Mouse (Mus musculus) skeletal muscle tissue, adult 2 months (tissue): ENCODE results near the gene Dock8.
"Not testable (repeated sequence)": the region's sequence is repeated elsewhere in the genome, so short reads cannot be mapped to it uniquely, and the experiment has no call there.

Experiments used
- DNase-seq: peaks from one replicate; pipeline ENCODE4 v3.0.0-alpha.2; 2012; ENCODE audit warnings: low read depth, low spot score

The Dock8 gene

DNA sequence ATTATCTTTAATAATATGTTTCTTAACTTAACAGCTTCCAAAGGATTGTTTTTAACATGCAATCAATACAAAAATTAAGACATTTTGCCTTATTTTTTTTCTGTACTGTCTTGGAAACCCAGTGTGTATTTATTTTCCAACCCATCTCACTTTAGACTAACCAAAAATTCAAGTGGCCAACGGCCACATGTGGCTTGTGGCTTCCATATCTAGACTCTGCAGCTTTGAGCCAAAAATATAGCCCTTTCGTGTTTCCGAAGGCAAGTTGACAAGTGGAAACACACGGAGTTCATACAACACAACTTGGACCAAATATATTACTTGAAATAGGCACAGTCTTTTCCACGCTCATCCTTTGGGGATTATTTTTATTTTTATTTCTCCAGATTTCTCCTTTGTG lies 773 bp upstream of the Dock8 start:
- no peak for DNase-seq

DNA sequence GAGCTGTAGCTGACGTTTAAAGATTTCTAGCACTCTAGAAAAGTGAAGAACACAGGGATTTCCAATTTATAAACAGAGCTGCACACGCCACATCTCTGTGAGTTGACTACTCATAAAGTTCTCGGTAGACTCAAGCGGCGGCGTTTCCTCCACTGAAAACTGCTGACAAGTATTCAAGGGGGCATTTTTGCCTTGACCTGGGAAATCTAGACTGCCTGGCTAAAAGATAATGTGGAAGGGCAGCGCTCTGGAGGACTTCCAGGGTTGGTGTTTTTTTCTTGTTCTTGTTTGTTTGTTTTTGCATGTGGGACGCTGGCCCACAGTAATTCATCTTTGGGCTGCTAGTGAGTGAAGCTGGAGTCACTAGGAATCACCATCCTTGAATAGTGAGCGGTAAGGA lies 819 bp downstream of the Dock8 start:
- no peak for DNase-seq

DNA sequence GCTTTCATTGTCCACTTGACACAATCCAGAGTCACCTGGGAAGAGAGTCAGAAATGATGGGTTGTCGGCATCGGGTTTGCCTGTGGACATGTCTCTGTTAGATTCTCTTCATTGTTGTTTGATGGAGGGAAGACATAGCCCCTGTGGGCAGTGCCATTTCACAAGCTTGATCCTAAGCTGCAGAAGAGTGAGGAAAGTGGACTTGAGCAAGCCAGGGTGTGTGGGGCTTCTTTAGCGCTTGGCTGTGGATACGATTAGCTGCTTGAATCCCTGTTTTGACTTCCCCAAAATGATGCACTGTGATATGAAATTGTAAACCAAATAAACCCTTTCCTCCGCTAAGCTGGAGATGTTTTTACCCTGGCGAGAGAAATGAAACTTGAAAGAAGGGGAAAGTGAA lies 2.7 kb downstream of the Dock8 start:
- DNase-seq, result no peak

DNA sequence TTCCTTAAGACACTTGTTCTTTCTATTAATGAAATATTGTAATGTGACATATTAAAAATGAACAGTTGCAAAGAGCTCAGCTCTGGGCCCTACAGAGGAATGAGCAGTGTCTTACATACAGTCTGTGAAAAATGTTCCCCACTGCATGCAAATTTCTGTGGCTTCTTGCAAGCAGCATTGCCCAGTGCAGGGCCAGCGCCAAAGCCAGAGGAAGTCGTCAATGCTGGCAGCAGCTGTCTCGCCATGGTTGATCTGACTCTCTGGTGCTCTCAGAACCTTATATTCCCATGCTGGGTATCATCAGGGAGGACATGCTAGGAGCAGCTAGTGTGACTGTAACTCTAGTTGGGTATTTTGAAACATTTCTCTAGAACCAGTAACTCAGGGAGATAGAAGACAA lies 3.5 kb downstream of the Dock8 start:
- DNase-seq, result no peak

DNA sequence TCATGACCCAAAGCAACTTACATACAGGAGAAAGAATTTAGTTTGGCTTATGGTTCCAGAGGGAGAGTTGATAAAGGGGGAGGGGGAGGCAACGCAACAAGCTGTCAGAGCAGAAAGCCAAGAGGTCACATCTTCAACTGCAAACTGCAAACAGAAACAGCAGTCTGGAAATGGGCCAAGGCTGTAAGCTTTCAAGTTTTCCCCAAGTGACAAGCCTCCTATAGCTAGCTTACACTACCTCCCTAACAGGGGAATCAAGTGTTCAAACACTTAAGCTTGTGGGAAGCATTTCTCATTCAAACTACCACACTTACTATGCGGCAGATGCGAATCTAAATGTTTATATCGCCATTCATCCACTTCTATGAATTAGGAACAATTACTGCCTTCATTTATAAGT lies 4.5 kb downstream of the Dock8 start:
- no peak for DNase-seq

DNA sequence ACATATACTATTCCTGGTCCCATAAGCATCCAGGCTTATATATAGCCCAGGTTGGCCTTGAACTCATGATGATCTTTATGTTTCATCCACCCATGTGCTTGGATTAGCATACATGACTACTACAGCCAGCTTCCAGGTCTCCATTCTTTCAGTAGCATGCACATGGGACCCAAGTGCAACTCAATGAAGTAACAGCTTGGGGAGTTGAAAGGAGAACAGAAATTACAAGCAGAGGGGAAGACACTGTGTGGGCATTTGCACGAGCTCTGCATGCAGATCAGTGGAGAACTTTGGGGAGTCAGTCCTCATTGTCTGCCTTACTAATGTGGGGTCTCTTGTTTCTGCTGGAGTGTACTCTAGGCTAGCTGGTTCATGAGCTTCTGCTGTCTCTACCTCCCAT lies 7.4 kb downstream of the Dock8 start:
- no peak for DNase-seq

DNA sequence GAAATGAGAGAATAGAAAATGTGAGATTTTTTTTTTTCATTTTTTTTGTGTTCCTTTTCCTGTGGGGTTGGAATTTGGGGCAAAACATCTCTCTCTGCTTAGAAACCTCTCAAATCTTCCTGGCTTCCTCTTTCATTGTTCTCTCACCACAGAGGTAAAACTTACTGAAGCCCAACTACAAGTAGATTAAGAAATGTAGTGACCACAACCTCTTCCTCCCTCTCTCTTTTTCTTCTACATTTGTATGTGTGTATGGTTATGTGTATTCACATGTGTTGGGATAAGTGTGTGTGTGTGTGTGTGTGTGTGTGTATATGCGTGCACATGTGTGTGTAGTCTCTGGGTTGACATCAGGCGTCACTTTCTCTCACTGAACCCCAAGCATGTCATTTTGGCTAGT lies 9.2 kb downstream of the Dock8 start:
- no peak for DNase-seq

DNA sequence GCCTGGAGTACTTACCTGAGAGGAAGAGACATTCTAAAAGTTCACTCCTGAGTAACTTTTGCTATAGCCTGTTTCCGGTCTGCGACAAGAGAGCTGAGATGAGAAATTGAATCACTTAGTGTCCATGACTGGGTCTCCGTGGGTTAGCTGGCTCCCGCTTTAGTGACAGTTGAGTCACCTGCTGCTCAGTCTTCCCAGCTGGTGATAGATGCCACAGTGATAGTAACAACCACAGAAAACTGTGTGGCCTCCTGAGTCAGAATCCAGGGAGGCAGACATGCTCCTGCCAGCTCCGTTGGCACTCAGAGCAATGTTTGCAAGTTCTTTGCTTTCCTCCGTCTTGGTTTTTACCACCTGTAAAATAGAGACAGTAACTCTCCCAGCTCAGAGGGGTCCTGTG lies 23.4 kb downstream of the Dock8 start:
- DNase-seq, result no peak

DNA sequence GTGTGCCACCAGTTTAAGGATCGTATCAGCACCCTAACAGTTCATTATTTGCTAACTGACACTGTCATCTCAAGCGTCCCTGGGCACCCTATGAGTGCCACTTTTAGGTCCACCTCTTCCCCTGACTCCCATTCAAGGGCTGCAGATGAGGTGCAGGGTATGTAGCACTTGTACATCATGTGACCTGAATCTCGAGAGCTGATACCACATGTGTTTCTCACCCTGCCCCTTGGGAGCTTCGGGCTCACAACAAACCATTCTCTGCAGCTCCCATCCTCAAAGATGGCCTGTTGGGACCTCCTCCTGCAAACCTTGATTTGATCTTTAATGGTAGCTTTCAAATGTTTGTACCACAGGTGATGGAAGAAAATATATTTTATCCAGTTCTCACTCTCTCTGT lies 32.4 kb downstream of the Dock8 start:
- no peak for DNase-seq

DNA sequence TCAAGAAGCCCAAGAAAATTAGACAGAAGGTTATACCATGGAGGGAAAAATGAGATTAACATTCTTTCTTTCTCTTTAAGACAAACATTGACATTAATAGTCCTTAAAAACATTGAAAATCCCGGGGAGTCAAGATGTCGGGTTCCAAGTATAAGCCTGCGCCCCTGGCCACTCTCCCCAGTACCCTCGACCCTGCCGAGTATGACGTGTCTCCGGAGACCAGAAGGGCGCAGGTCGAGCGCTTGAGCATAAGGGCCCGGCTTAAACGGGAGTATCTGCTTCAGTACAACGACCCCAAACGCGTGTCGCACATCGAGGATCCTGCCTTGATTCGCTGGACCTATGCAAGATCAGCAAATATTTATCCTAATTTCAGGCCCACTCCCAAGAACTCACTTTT lies 33.7 kb downstream of the Dock8 start:
- not testable (repeated sequence) for DNase-seq

DNA sequence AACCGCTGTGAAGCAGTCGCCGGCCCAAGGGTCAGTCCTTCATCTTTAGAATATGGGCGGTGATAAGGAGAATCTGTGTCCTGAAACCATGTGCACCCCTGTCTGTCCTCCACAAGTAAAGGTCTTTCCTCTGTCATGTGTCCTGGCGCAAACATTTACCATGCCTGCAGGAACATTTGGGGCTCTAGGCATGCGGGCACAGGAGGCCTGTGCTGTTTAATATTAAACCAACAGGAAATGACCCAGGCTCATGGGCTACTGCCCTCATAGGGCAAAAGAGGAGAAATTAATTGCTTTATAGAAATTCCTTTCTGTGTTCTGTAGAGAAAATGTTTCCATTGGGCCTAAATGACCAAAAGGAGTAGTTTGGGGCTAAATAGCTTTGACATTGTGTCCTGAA lies 36.5 kb downstream of the Dock8 start:
- no peak for DNase-seq

DNA sequence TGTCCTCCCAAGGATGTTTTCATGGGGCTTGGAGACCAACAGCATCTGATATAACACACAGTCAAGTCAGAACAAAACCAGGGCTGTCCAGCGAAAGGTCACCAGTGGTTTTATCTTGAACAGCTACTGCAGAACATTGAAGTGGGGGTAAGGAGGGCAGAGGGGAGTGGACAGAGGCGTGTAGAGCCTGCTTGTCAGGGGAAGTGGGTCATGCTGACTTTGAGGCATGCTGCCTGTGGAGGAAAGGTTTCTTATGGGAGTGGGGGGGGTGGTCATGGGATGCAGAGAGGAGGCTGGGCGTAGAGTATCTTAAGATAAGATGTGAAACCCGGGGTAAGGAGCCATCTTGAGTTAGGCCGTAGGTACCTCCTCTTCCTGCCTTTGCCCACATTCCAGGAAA lies 37.5 kb downstream of the Dock8 start:
- DNase-seq, result no peak

DNA sequence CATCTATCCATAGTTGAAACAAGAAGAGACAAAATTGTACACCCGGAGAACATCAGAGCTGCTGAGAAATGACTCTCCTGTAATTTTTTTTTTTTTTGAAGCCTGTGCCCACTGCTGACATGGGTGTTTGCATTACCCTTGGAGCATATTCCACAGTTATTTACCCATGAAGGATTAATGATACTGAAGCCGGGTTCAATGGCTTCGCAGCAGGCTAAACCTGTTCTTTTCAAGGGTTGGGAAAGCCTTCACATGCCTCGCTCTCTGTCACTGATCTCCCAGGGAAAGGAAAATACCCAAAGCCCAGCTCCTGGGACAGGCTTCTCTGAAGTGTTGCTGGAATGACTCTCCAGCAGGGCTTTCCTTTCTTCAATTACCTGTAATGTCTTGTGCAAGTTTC lies 37.9 kb downstream of the Dock8 start:
- DNase-seq, result no peak

DNA sequence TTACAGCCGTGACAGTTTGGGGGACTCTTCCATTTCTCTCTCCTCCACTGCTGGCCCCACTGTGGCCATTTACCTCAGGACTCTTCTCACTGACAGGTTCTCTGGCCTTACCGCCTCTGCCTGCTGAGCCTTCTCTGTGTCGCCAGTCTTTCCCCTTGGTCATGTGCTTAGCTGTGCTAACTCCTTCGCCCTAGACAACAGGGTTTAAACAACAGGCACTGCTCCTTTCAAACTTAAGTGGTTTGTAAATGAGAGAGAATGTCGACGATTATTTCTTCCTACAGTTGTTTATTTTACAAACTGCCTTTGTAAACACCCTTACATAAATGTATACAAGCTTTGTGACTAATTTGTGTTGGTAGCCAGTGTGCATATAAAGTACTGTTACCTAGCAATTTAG lies 39.0 kb downstream of the Dock8 start:
- no peak for DNase-seq

DNA sequence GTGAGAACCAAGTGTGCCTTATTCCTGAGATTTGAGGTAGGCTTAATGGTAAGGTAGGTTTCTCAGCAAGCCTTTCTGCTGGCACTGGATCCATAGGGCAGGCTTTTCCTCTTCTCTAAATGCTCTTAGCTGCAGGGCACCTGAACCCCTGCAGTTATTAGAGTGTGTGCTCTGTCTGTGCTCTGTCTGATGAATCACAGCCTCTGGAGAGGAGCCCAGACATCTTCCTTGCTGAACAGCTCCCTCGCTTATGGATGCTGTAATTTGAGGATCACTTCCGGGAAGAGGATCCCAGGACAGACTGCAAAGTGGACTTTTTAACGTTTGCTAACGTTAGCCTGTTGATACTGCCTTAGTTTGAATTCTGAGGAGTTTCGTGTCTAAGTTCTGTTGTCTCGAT lies 41.9 kb downstream of the Dock8 start:
- no peak for DNase-seq

DNA sequence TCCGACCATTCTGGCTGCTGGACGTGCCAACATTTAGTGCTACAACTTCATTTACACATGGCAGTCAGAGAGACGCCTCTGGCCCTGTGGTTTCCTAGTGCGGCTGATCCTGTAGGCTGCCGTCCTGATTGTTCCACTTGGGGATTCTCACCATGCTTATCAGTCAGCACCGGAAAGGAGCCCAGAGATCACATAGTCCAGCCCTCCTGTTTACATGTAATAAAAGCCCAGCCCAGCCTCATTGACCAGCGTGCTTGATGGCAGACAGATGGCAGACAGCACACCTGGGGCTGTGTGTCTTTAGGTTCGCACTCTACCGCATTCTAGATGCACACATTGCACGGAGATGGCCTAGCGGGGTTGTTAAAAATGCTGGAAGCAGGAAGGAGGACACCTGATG lies 43.6 kb downstream of the Dock8 start:
- no peak for DNase-seq

DNA sequence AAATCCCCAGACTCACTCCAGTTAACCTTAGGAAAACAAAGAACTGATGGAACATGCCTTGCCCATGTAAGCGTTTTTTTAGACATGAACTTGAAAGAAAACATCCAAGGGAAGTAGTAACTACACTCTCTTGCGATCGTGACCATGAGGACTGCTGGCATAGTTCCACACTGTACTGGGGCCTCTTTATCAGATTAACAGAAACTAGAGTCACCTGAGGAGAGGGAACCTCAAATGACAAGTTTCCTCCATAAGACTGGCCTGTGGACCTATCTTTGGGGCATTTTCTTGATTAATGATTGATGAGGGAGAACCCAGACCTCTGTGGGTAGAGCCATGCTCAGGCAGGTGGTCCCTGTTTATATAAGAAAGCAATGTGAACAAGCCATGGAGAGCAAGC lies 44.7 kb downstream of the Dock8 start:
- DNase-seq, result no peak

DNA sequence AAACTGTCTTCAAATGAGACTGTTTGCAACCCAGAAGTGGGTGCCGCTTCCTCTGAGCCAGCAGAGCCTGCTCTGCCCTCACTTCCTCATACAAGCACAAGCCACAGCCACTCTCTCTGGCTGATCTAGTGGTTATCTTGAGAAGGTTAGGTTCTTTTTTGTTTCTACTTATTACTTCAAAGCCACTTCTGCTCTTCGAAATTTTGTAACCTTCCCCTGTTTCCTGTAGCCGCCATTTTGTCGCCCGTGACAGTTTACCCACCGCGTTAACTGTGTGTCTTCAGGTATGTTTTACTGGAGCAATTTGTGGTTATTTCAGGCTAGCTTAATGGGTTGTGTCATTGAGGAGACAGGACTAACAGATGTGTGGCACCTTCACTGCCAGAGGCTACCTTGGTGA lies 53.0 kb downstream of the Dock8 start:
- peak; percentile 32 for DNase-seq

DNA sequence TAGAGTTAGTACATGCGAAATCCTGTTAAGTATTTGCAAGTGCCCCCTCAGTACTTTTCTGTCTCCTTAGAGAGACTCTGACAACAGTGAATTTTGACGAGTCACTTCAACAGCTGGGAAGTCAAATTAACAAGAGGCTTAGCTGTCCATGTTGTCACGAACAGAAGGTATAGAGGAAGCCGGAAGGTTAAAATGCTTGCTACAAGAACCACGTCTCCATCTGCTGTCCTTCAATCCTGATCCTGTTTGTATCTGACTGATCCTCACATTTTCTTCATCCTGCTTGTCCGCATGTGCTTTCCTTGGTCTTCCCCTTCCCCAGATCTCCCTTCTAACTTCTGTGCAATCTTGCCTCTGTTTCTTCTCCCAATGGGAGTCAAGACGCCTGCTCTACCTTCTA lies 53.8 kb downstream of the Dock8 start:
- DNase-seq, result no peak

DNA sequence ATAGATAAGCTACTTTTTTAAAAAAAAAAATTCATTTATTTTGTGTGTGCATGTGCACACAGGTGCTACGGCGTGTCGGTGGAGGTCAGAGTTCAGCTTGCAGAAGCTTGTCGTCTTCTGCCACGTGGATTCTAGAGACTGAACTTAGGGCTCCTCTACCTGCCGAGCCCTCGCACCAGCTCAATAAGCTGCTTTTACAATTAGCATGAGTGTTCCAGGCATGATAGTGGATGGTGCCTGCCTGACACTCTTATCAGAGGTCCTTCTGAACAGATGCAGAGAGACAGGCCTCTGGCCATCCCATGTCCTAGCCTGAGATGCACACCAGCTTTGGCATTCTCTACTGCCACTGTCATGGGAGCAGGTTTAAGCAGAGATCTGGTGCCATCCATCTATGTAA lies 55.7 kb downstream of the Dock8 start:
- no peak for DNase-seq

DNA sequence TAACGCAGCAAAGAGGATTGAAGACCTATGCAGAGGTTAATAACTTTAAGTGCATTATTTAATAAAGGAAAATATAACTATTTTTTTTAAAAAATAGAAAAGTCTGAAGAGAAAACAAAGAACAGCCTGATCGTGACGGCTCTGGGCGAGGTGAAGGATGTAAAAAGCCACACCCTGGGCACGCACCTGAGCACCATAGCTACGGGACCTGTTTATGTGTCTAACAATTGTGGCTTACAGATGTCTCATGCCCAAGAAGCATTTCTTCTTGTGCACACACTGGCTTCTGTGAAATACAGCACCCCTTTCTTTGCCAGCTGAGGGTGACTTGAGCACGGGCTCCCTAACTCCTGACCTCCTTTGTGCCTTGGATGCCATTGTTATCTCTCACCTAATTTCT lies 56.2 kb downstream of the Dock8 start:
- no peak for DNase-seq

DNA sequence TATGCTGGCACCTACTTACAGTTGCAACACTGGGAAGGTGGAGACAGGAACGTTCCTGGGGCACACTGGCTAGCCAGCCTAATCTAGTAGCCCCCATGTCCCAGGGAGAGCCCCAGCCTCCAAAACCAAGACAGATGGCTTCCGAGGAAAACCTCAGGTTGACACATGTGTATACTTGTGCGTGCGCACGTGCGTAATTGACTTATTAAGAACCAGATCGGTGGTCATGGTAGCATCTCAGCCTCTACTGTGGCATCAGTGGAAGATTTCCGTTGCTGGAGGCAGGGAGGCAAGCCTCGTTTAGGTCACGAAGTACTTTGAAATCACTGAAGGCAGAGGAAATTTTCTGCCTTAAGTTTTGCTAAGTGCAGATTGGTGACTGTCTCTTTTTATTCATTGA lies 56.9 kb downstream of the Dock8 start:
- DNase-seq, result no peak

DNA sequence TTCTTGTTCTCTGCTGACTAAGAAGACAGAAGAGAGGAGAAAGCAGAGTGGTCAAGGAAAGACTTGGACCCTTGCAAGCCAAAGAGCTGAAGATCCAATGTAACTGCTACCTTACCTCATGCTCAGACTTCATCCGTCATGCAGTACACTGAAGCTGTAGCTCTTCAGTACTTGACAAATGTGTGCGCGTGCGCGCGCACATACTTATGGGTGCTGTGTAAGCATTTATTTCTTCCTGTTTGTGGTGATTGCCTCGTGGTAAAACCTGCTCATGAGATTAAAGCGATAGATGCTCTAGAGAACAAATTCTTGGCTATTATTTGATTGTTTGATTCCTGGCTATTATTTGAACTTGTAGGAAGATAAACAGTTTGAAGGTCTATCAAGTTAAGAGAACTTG lies 58.5 kb downstream of the Dock8 start:
- DNase-seq, result no peak

DNA sequence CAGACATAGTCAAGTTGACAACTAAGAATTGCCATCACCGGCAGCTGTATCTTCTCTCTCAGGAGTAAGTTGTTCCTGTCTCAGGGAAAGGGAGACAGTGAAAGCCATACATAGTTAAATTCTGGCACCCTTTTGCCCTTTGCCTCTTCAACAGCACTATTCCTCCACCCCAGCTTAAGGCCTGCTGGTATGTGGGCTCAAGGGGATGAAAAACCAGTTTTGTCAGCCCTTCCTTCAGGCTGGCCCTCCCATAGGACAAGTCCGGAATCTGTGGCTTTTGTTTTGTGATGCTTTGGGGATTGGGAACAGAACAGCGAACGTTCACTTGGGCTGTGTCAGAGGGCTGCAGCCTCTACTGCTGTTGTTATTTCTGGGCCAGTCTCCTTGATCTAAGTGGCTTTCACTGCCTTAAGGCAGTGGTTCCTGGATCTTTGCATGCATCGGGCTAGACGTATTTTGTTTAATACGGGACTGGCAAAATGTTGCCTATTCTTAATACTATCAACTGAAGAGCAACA lies 60.6 kb downstream of the Dock8 start:
- no peak for DNase-seq

DNA sequence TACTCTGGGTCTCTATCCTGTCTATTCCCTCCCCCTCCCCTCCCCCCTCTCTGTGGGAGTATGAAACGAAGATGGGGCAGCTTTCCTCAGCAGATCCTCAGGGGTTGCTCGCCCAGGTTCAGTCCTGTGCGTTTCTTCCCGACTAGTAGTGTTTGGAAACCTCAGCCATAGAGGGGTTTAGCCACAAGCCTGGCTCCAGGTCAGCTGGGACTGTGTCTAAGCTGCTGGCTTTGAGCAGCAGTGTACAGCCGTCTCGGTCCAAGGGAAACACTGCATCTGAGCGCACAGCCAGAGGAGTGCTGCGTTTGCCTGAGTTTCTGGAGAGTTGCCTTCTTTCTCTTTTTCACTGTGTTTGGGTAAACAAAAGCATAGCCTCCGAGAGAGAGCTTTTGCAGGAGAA lies 61.0 kb downstream of the Dock8 start:
- no peak for DNase-seq
